Mouse (Mus musculus): Measurements from ENCODE around the gene Csta1. TPM values are rescaled to one million over a fixed set of nuclear protein-coding genes. Genes with fewer than 3 reads are reported as not detected.

Csta1 gene
- polyA plus RNA-seq (2015; fragmentation: Nextera tagmentation; extraction: Ambion mirVana), result 5.2 TPM in 1 of 2 replicates, not detected in the other

DNA sequence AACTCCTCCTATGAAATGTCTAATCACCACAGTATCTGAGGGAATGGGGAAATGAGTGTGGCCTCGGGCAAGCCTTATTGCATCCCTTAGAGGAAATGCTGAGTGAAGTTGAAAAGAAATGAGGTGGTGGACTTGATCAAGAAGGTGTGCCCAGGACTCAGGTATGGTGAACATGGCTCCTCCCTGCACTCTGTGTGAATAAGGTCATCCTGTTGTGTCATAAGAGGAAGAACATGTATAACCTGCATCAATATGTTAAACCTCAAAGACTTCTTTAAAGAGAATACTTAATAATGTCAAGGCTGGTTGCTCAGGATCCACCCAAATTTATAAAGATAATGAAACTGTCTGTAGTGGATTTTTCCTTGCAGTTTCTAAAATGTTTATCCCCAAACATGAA lies at the start of gene Csta1:
Gene Csta1, minus strand, starts transcription at position 101 of the 400 bp plus-strand sequence.

DNA sequence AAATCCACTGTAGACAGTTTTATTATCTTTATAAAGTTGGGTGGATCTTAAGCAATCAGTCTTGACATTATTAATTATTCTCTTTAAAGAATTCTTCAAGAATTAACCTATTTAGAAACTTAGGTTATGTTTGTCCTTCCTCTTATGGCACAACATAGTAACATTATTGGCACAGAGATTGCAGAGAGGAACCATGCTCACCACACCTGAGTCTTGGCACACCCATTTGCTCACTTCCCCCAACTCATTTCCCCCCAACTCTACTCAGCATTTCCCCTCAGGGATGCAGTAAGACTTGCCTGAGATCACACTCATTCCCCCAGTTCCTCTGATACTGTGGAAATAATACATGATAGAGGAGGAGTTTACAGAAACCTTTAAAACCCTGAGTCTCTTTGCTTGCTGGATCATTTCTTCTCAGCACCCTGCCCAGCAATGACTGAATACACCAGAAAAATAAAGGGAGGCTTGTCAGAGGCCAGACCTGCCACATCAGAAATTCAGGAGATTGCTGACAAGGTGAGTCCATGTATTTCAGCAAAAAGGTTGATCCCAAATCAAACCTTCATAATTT lies 25.4 kb upstream of the Csta1 start, which contains the start of gene Stfa2l1:
Gene Stfa2l1, plus strand, starts transcription at position 410 of the 574 bp plus-strand sequence.

DNA sequence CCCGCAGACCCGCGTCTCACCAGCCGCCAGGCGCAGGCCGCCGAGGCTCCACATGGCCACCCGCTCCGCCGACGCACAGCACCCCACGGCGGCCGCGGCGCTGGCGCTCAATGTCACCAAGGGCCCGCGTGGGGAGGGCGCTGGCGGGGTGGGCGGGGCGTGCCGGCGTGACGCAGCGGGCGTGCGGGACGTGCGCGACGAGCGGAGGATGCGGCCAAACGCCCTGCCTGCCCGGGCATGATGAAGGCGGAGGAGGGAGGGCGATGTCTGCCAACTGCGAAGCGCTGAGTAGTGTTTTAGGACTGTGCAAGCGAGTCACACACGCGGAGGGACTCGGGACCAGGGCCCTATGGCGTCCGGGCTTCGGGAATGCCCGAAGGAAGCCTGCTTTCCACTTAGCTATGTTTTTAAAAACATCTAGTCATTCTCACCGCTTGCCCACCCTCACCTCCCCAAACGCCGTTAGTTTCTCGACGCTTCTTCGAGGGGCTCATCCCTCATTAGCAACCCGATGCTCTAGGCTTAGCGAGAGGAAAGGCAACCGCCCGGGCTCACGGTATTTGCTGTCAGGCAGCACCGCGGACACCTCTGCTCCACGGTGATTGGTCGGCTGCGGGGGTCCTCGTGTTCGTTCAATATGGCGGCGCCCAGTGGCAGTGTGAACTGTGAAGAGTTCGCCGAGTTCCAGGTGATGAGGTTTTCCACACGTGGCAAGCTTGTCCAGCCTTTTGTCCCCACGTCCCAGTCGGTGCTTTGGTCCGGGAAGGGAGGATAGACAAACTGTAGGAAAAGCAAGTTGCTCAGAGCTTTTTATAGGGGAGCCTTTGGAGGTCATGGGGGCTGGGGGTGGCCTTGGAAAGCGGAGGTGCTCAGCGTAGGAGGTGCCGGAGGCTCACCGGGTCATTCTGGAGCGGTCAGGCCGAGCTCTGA lies 59.3 kb downstream of the Csta1 start, which contains the start of the genes Fam162a and Ccdc58:
Gene Fam162a, minus strand, starts transcription at position 145 of the 930 bp plus-strand sequence.
Gene Ccdc58, plus strand, starts transcription at position 236 of the 930 bp plus-strand sequence.

Other genes with a start within 250 kb of the Csta1 start
- 7.3 TPM in 2 replicates for gene Parp9, start 192.8 kb downstream of the Csta1 start, polyA plus RNA-seq (2015; fragmentation: Nextera tagmentation; extraction: Ambion mirVana)
- gene Dtx3l, start 192.1 kb downstream of the Csta1 start, polyA plus RNA-seq (2015; fragmentation: Nextera tagmentation; extraction: Ambion mirVana), result 3.4 and 4.0 TPM in 2 replicates
- gene Kpna1, start 152.5 kb downstream of the Csta1 start, polyA plus RNA-seq (2015; fragmentation: Nextera tagmentation; extraction: Ambion mirVana), result 26.2 and 28.8 TPM in 2 replicates
- 5.3 and 5.9 TPM in 2 replicates for gene Wdr5b, start 90.1 kb downstream of the Csta1 start, polyA plus RNA-seq (2015; fragmentation: Nextera tagmentation; extraction: Ambion mirVana)
- gene Fam162a, start 59.6 kb downstream of the Csta1 start, polyA plus RNA-seq (2015; fragmentation: Nextera tagmentation; extraction: Ambion mirVana), result 265 and 287 TPM in 2 replicates
- 65.8 and 66.0 TPM in 2 replicates for gene Ccdc58, start 59.6 kb downstream of the Csta1 start, polyA plus RNA-seq (2015; fragmentation: Nextera tagmentation; extraction: Ambion mirVana)
- gene Stfa2l1, start 25.6 kb upstream of the Csta1 start, polyA plus RNA-seq (2015; fragmentation: Nextera tagmentation; extraction: Ambion mirVana), result 1.7 and 1.8 TPM in 2 replicates
- gene Gm5483, start 53.0 kb upstream of the Csta1 start, polyA plus RNA-seq (2015; fragmentation: Nextera tagmentation; extraction: Ambion mirVana), result 1.6 and 3.9 TPM in 2 replicates
- not detected in 2 replicates for gene Gm5416, start 79.2 kb upstream of the Csta1 start, polyA plus RNA-seq (2015; fragmentation: Nextera tagmentation; extraction: Ambion mirVana)
- 0.51 and 1.3 TPM in 2 replicates for gene 2010005H15Rik, start 90.2 kb upstream of the Csta1 start, polyA plus RNA-seq (2015; fragmentation: Nextera tagmentation; extraction: Ambion mirVana)
- gene Stfa1, start 145.7 kb upstream of the Csta1 start, polyA plus RNA-seq (2015; fragmentation: Nextera tagmentation; extraction: Ambion mirVana), result 3.5 and 39.7 TPM in 2 replicates
- gene BC117090, start 203.1 kb upstream of the Csta1 start, polyA plus RNA-seq (2015; fragmentation: Nextera tagmentation; extraction: Ambion mirVana), result 0.78 TPM in 1 of 2 replicates, not detected in the other
- 3.8 and 147 TPM in 2 replicates for gene BC100530, start 236.5 kb upstream of the Csta1 start, polyA plus RNA-seq (2015; fragmentation: Nextera tagmentation; extraction: Ambion mirVana)

Measured in skeletal muscle tissue, postnatal 0 days (tissue).